Mouse (Mus musculus) embryonic facial prominence, embryonic 14.5 days (tissue): ENCODE measurements around the gene Ube2dnl1. TPM values are rescaled to one million over a fixed set of nuclear protein-coding genes. Genes with fewer than 3 reads are reported as not detected.

ENCODE experiments used
- ATAC-seq: fragments of 200-750 bp; cut with Nextera tagmentation; 2 replicates; pipeline ENCODE4 v1.8.0; 2017; ENCODE audit warnings: low read depth, moderate number of reproducible peaks, moderate TSS enrichment
- DNase-seq: peaks from one replicate; pipeline ENCODE4 v3.0.0-alpha.2; 2015; ENCODE audit warnings: low spot score
- H3K27ac ChIP-seq: fragments of 300-500 bp; sonication (generic); replicated peaks from 2 replicates; pipeline ENCODE4 v1.5.1; 2014; ENCODE audit warnings: low read depth, mild to moderate bottlenecking, low read length, moderate library complexity
- H3K27me3 ChIP-seq: fragments of 300-500 bp; sonication (generic); replicated peaks from 2 replicates; pipeline ENCODE4 v1.6.1; 2014; ENCODE audit warnings: low read length; ENCODE audit not compliant: control insufficient read depth, insufficient read depth
- H3K36me3 ChIP-seq: fragments of 300-500 bp; sonication (generic); 2 replicates; pipeline ENCODE4 v1.6.1; 2014; ENCODE audit warnings: low read length, mixed read lengths; ENCODE audit not compliant: control insufficient read depth, insufficient read depth
- H3K4me1 ChIP-seq: fragments of 300-500 bp; sonication (generic); 2 replicates; pipeline ENCODE4 v1.6.1; 2014; ENCODE audit warnings: antibody characterized with exemption, low read length; ENCODE audit not compliant: control insufficient read depth, insufficient read depth
- H3K4me2 ChIP-seq: fragments of 300-500 bp; sonication (generic); 2 replicates; pipeline ENCODE4 v1.6.1; 2014; ENCODE audit warnings: low read depth, mild to moderate bottlenecking, low read length, moderate library complexity, mixed read lengths
- H3K4me3 ChIP-seq: fragments of 300-500 bp; sonication (generic); 2 replicates; pipeline ENCODE4 v1.5.1; 2014; ENCODE audit warnings: low read depth, mild to moderate bottlenecking, low read length
- H3K9ac ChIP-seq: fragments of 300-500 bp; sonication (generic); 2 replicates; pipeline ENCODE4 v1.6.1; 2014; ENCODE audit warnings: low read depth, mild to moderate bottlenecking, low read length, moderate library complexity, mixed read lengths
- H3K9me3 ChIP-seq: fragments of 300-500 bp; sonication (generic); 2 replicates; pipeline ENCODE4 v1.6.1; 2016; ENCODE audit warnings: low read length; ENCODE audit not compliant: control insufficient read depth
- WGBS: fragments of 180-500 bp; shearing (Covaris S2); extraction: QIAGEN DNeasy Blood & Tissue Kit; methylation state at CpG from one replicate; pipeline ENCODE4 v1.1.7; 2014; 5-methylcytosine and 5-hydroxymethylcytosine counted together
- polyA plus RNA-seq: library from polyadenylated mRNA; unstranded; fragments of >200 nt; fragmentation: Nextera tagmentation; extraction: Ambion mirVana; gene quantifications from 2 replicates; pipeline ENCODE4 v1.2.1, GENCODE M21; 2014

Ube2dnl1 gene
- not detected in 2 replicates for polyA plus RNA-seq

DNA sequence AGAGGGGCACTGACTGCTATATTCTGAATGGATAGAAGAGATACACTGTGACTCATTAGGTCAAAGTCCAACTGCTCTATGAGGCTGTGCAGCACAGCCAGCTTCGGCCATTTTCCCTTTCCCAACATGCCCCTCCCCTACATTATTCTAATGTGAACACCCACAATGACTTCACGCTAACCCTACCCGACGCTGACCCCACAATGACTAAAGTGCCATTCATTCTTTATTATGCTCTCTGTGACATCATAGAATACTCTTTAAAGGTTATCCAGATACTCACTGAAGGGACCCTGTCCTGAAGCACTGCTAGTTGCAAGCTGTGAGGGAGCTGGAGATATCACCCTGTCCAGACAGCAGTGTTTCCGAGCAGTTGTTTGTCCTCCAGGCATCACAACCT is at the start of gene Ube2dnl1:
Ube2dnl1 (plus strand) TSS at position 301 of the 400 bp plus-strand sequence.
- Histone ChIP-seq H3K4me1 (no peaks in the 10 kb centered on the region), H3K9me3 (no peaks in the 10 kb centered on the region), H3K36me3 (no peaks in the 10 kb centered on the region), H3K27me3 (no peaks in the 10 kb centered on the region), H3K27ac (no peak within 1 kb of the TSS), H3K4me3 (no peak within 1 kb of the TSS), H3K4me2 (no peak within 1 kb of the TSS), H3K9ac (no peak within 1 kb of the TSS)
- 83% methylated on average over 5 of the region's 5 CpGs for WGBS
- DNase-seq: no peak
- no peak for ATAC-seq

DNA sequence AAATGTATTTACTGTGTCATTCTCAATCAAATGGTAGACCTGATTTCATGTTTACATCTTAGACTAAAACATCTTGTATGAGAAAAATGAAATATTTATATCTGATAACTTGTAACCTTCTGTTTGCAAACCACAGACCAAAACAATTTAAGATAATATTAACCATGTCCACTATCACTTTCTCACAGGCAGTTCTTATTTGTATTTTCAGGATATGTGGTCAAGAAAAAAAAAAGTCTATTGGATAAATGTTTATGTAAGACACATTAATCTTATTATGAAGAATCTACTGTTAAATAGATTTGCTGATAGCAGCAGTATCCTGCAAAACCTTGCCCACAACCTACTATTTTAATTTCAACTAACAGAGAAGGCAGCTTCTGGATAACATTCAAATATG is 9.3 kb upstream of the Ube2dnl1 start:
- Histone ChIP-seq H3K27me3 (no peaks in the 10 kb centered on the region), H3K9me3 (no peaks in the 10 kb centered on the region), H3K4me3 (no peak overlapping the region), H3K4me2 (no peak overlapping the region), H3K9ac (no peak overlapping the region), H3K4me1 (no peaks in the 10 kb centered on the region), H3K27ac (no peak overlapping the region), H3K36me3 (no peaks in the 10 kb centered on the region)
- ATAC-seq (no peak), DNase-seq (no peak)

DNA sequence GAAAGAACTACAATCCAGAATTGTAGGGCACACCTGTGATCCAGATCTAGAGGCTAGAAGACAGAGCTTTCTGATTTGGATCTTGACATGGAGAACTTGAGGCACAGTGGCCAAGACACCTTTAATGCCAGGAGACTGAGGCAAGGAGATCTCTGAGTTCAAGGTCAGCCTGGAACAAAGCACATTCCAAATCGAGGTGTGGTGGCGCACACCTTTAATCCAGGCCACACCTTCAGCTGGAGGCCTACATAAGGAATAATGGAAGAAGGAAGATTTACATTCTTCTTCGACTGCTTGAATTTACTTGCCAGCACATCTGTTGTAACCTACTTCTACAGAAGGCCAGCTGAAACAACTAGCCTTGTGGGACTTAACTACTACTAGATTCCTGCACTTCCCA is 7.3 kb upstream of the Ube2dnl1 start:
- H3K27ac ChIP-seq: no peak overlapping the region
- H3K27me3 ChIP-seq: no peaks in the 10 kb centered on the region
- H3K4me3 ChIP-seq: no peak overlapping the region
- no peak overlapping the region for H3K9ac ChIP-seq
- H3K4me2 ChIP-seq: no peak overlapping the region
- no peaks in the 10 kb centered on the region for H3K36me3 ChIP-seq
- ATAC-seq: no peak
- no peaks in the 10 kb centered on the region for H3K9me3 ChIP-seq
- no peaks in the 10 kb centered on the region for H3K4me1 ChIP-seq
- no peak for DNase-seq
- WGBS: 76% methylated on average over 3 of the region's 3 CpGs

GRCm38 (mm10) chrX:114903391-114903790 is 1.4 kb upstream of the Ube2dnl1 start:
- no peak for DNase-seq
- Histone ChIP-seq H3K9me3 (no peaks in the 10 kb centered on the region), H3K4me1 (no peaks in the 10 kb centered on the region), H3K27me3 (no peaks in the 10 kb centered on the region), H3K4me3 (no peak overlapping the region), H3K36me3 (no peaks in the 10 kb centered on the region), H3K4me2 (no peak overlapping the region), H3K9ac (no peak overlapping the region), H3K27ac (no peak overlapping the region)
- no peak for ATAC-seq

- H3K27me3 ChIP-seq: no peaks in the 10 kb centered on the region
- H3K9me3 ChIP-seq: no peaks in the 10 kb centered on the region
- ATAC-seq (no peak), DNase-seq (no peak)
- H3K4me2 ChIP-seq: no peak within 1 kb of the TSS
- 68% methylated on average over 1 of the region's 1 CpGs for WGBS
- no peak within 1 kb of the TSS for H3K27ac ChIP-seq
- H3K36me3 ChIP-seq: no peaks in the 10 kb centered on the region
- H3K4me3 ChIP-seq: no peak within 1 kb of the TSS
- H3K9ac ChIP-seq: no peak within 1 kb of the TSS
- no peaks in the 10 kb centered on the region for H3K4me1 ChIP-seq
Measured at GRCm38 (mm10) chrX:114907282-114907681, 2.5 kb downstream of the Ube2dnl1 start, which contains the start of gene Ube2dnl2. Gene Ube2dnl2 (plus strand): TSS chrX:114907582.

- Histone ChIP-seq H3K9me3 (no peaks in the 10 kb centered on the region), H3K9ac (no peak overlapping the region), H3K4me3 (no peak overlapping the region), H3K36me3 (no peaks in the 10 kb centered on the region), H3K4me2 (no peak overlapping the region), H3K4me1 (no peaks in the 10 kb centered on the region), H3K27me3 (no peaks in the 10 kb centered on the region), H3K27ac (no peak overlapping the region)
- 42% methylated on average over 1 of the region's 1 CpGs for WGBS
- DNase-seq (no peak), ATAC-seq (no peak)
Measured at GRCm38 (mm10) chrX:114955066-114955465, 50.3 kb downstream of the Ube2dnl1 start.

Other genes starting within 250 kb of the Ube2dnl1 start
- not detected in 2 replicates for gene Ube2dnl2, start 2.6 kb downstream of the Ube2dnl1 start, polyA plus RNA-seq